In genomic region chr19:46287566-46287965, GRCm38 (mm10) we compare ENCODE assay signal across 28 mouse cellular contexts. TPM values are rescaled to one million over a fixed set of nuclear protein-coding genes. Genes with fewer than 3 reads are reported as not detected.
"Had no signal": no experiment of that assay in that cellular context is flagged by ENCODE, and none has a peak within 500 bp of the region (broad histone marks: within the 10 kb centered on the region; RNA-seq: fewer than 3 reads in every experiment).

No protein-coding gene starts in this region.

- H3K4me1 ChIP-seq: embryonic facial prominence, embryonic 10.5 days; embryonic facial prominence, embryonic 12.5 days; embryonic facial prominence, embryonic 13.5 days; embryonic facial prominence, embryonic 15.5 days; forebrain, embryonic 10.5 days; forebrain, embryonic 12.5 days; forebrain, embryonic 13.5 days; forebrain, embryonic 15.5 days had no signal

- ATAC-seq: forebrain, embryonic 13.5 days; forebrain, embryonic 14.5 days; forebrain, embryonic 15.5 days; forebrain, embryonic 16.5 days; forebrain, postnatal 0 days had no signal

- H3K4me2 ChIP-seq: embryonic facial prominence, embryonic 12.5 days; embryonic facial prominence, embryonic 13.5 days; embryonic facial prominence, embryonic 15.5 days; forebrain, embryonic 12.5 days; forebrain, embryonic 13.5 days; forebrain, embryonic 15.5 days had no signal

- H3K9me3 ChIP-seq: embryonic facial prominence, embryonic 10.5 days; embryonic facial prominence, embryonic 12.5 days; embryonic facial prominence, embryonic 13.5 days; embryonic facial prominence, embryonic 15.5 days; forebrain, embryonic 10.5 days; forebrain, embryonic 12.5 days; forebrain, embryonic 13.5 days; forebrain, embryonic 15.5 days had no signal

- DNase-seq: cerebellum, adult 2 months; cerebellum, adult 8-10 months; cerebellum, adult 9-10 months; cerebellum, adult 9-11 months; cerebellum, postnatal 14 days; cerebellum, postnatal 25 days; cerebellum, postnatal 36 days; embryo, embryonic 11 days; forebrain, postnatal 0 days; gastrocnemius, adult 2 months; gastrocnemius, postnatal 10 days; gastrocnemius, postnatal 14 days; gastrocnemius, postnatal 25 days; gastrocnemius, postnatal 36 days; heart, adult 18-20 months; heart, adult 2 months had no signal

- H3K4me3 ChIP-seq: embryonic facial prominence, embryonic 10.5 days; embryonic facial prominence, embryonic 12.5 days; embryonic facial prominence, embryonic 13.5 days; embryonic facial prominence, embryonic 15.5 days; erythroblast, embryonic 14.5 days; forebrain, embryonic 10.5 days; forebrain, embryonic 12.5 days; forebrain, embryonic 13.5 days; forebrain, embryonic 15.5 days; gastrocnemius, adult 2 months; heart, adult 2 months had no signal

- H3K27me3 ChIP-seq: embryonic facial prominence, embryonic 12.5 days; embryonic facial prominence, embryonic 15.5 days; forebrain, embryonic 13.5 days; forebrain, embryonic 15.5 days had no signal

- H3K27ac ChIP-seq: embryonic facial prominence, embryonic 10.5 days; embryonic facial prominence, embryonic 12.5 days; embryonic facial prominence, embryonic 13.5 days; embryonic facial prominence, embryonic 15.5 days; forebrain, embryonic 10.5 days; forebrain, embryonic 12.5 days; forebrain, embryonic 13.5 days; forebrain, embryonic 15.5 days; gastrocnemius, adult 2 months; heart, adult 2 months had no signal

- H3K9ac ChIP-seq: embryonic facial prominence, embryonic 12.5 days; embryonic facial prominence, embryonic 13.5 days; embryonic facial prominence, embryonic 15.5 days; forebrain, embryonic 12.5 days; forebrain, embryonic 13.5 days; forebrain, embryonic 15.5 days; forebrain, postnatal 0 days had no signal

RNA-seq across cellular contexts. Expression of gene Psd, which starts 39.4 kb away (rescaled TPM):
- total RNA-seq: granulocyte monocyte progenitor cell, adult 5-6 weeks had no signal
